ENCODE assay signal across 33 mouse cellular contexts in genomic region chr16:36455342-36455802, GRCm38 (mm10). TPM values are rescaled to one million over a fixed set of nuclear protein-coding genes. Genes with fewer than 3 reads are reported as not detected.
DNase-seq lines count a peak whose midpoint lies in the region; ATAC-seq and TF ChIP-seq lines count a peak whose summit lies in the region.
"Had no signal": no experiment of that assay in that cellular context is flagged by ENCODE, and none has a peak within 500 bp of the region (broad histone marks: within the 10 kb centered on the region; RNA-seq: fewer than 3 reads in every experiment).

Gene Stfa3 (minus strand): TSS chr16:36455392.

- DNase-seq in adrenal gland, postnatal 4 days (ENCODE audit: low spot score in 2 of 2), result no peak
- DNase-seq in adrenal gland, adult 18-20 months (ENCODE audit: low spot score in 2 of 2), result no peak
- DNase-seq in 416B (ENCODE audit: low read depth), result peak; percentile 81
- DNase-seq in liver, embryonic 14.5 days (ENCODE audit: low read depth in 3 of 3, low spot score in 3 of 3), result no peak
- DNase-seq in left cerebral cortex, postnatal 14 days (ENCODE audit: low spot score in 2 of 2), result no peak
- DNase-seq in heart, adult 9 months (ENCODE audit: low spot score in 2 of 2), result no peak
- no peak for DNase-seq in cerebellum, adult 11-12 months
- DNase-seq: adrenal gland, postnatal 36 days; cerebellum, adult 11 months; cerebellum, postnatal 10 days; gastrocnemius, postnatal 14 days; heart, adult 2 months; kidney, adult 2 months; layer of hippocampus, adult 9-11 months; lung, adult 18-20 months; midbrain, embryonic 14.5 days; right cerebral cortex, postnatal 25 days; thymus, adult 18-20 months; thymus, postnatal 4 days had no signal

- no peaks in the 10 kb centered on the region for H3K9me3 ChIP-seq in liver, embryonic 14.5 days (ENCODE audit: control insufficient read depth, low read length)
- H3K9me3 ChIP-seq: neural tube, embryonic 12.5 days had no signal

- no peaks in the 10 kb centered on the region for H3K36me3 ChIP-seq in liver, embryonic 14.5 days (replicated peaks; ENCODE audit: control insufficient read depth, insufficient read depth, low read depth)
- H3K36me3 ChIP-seq: neural tube, embryonic 12.5 days had no signal

- H3K27ac ChIP-seq in liver, embryonic 14.5 days, result no peak within 1 kb of the TSS
- H3K27ac ChIP-seq: heart, adult 2 months; hindbrain, embryonic 14.5 days; kidney, postnatal 0 days; neural tube, embryonic 12.5 days had no signal

- no peak within 1 kb of the TSS for H3K9ac ChIP-seq in liver, embryonic 14.5 days (replicated peaks)
- H3K9ac ChIP-seq: hindbrain, embryonic 14.5 days; neural tube, embryonic 12.5 days had no signal

- 46% methylated on average over 4 of the region's 4 CpGs for WGBS in liver, embryonic 14.5 days (ENCODE audit: insufficient replicate concordance)

- no peak for ATAC-seq in liver, embryonic 14.5 days (ENCODE audit: insufficient read depth)
- ATAC-seq in monocyte, adult 5-6 weeks (replicated peaks; ENCODE audit: insufficient number of reproducible peaks, low FRiP score, low TSS enrichment, poor library complexity, severe bottlenecking), result 0 out of 2 replicates have a peak, but pooled peaks have one; percentile 40
- ATAC-seq: forebrain, embryonic 14.5 days; inflammation-experienced regulatory T-cells, adult 6 months had no signal

- H3K4me3 ChIP-seq in liver, embryonic 14.5 days (ENCODE audit: insufficient read depth in 1 of 2, low read depth in 2 of 2, low read length in 2 of 2), result no peak within 1 kb of the TSS
- H3K4me3 ChIP-seq: heart, adult 2 months; neural tube, embryonic 12.5 days had no signal

- no peak for TF ChIP-seq EP300 in liver, embryonic 14.5 days (IDR thresholded peaks at IDR 0.05; ENCODE audit: low read depth)

- intact Hi-C loops in left cerebral cortex, postnatal 14 days (cut with DNase I), result no loop called here

- TF ChIP-seq CTCF in liver, embryonic 14.5 days (IDR thresholded peaks at IDR 0.05; ENCODE audit: low read depth), result no peak

- H3K4me2 ChIP-seq in liver, embryonic 14.5 days (ENCODE audit: low read depth), result no peak within 1 kb of the TSS
- H3K4me2 ChIP-seq: hindbrain, embryonic 14.5 days; neural tube, embryonic 12.5 days had no signal

- no peaks in the 10 kb centered on the region for H3K27me3 ChIP-seq in liver, embryonic 14.5 days (ENCODE audit: control insufficient read depth, insufficient read depth, low read length)
- H3K27me3 ChIP-seq: neural tube, embryonic 12.5 days had no signal

- H3K4me1 ChIP-seq in liver, embryonic 14.5 days (replicated peaks; ENCODE audit: control insufficient read depth in 2 of 2, insufficient read depth in 2 of 2, low read length in 1 of 2), result no peaks in the 10 kb centered on the region
- H3K4me1 ChIP-seq: neural tube, embryonic 12.5 days had no signal

RNA-seq across cellular contexts. Expression of gene Stfa3, which starts in this region (rescaled TPM):
- total RNA-seq in adrenal gland, postnatal 4 days (2021), result 10 to 100 TPM; 14.2 to 40.7 TPM
- not detected for total RNA-seq in adrenal gland, adult 18-20 months (2021)
- 29.5 and 36.7 TPM in 2 replicates for polyA plus RNA-seq in liver, embryonic 14.5 days (2012; rRNA removed)
- polyA plus RNA-seq in liver, embryonic 14.5 days (2014; fragmentation: Nextera tagmentation; extraction: Ambion mirVana), result 27.1 and 37.9 TPM in 2 replicates
- total RNA-seq in monocyte, adult 5-6 weeks (2017), result not detected in 3 replicates
- total RNA-seq in left cerebral cortex, postnatal 14 days (2021), result not detected
- total RNA-seq: adrenal gland, postnatal 36 days; gastrocnemius, postnatal 14 days; heart, adult 2 months; heart, postnatal 25 days; left cerebral cortex, adult 18-20 months; left cerebral cortex, postnatal 36 days; megakaryocyte-erythroid progenitor cell, adult 5-6 weeks had no signal
- polyA plus RNA-seq: cortical plate, adult 2 months; forebrain, embryonic 14.5 days; heart, adult 2 months; heart, embryonic 14.5 days; hindbrain, embryonic 14.5 days; inflammation-experienced regulatory T-cells, adult 6 months; kidney, adult 2 months; large intestine, adult 2 months; midbrain, embryonic 14.5 days; spleen, adult 2 months had no signal

Comparison
In these comparisons a context has a peak if more than half of its experiments do, and no peak if none do; other contexts are left out.
1. RNA of gene Stfa3 (total RNA-seq): 14.2 to 40.7 TPM in adrenal gland, postnatal 4 days; not detected in adrenal gland, adult 18-20 months, not detected in monocyte, adult 5-6 weeks and not detected in left cerebral cortex, postnatal 14 days; every median in the first group is over 10 times any median in the second.
2. Peak in ATAC-seq in monocyte, adult 5-6 weeks; RNA of the gene not detected or under 1 TPM.